Mouse (Mus musculus): ENCODE results near the gene Gm1043. TPM values are rescaled to one million over a fixed set of nuclear protein-coding genes. Genes with fewer than 3 reads are reported as not detected.
A peak's percentile ranks its signal among the peaks of the same experiment; 100 is the strongest.

Gene Gm1043
- polyA plus RNA-seq, 1 experiment = 5.2 TPM

GRCm38 (mm10) chr5:37228894-37229293 is 143.7 kb downstream of the Gm1043 start:
- H3K4me1 ChIP-seq (ENCODE audit: control insufficient read depth, insufficient read depth, low read length) = no peaks in the 10 kb centered on the region
- H3K27me3 ChIP-seq (ENCODE audit: control insufficient read depth, insufficient read depth, low read length) = no peaks in the 10 kb centered on the region
- TF ChIP-seq CTCF (IDR thresholded peaks at IDR 0.05; ENCODE audit: control insufficient read depth, insufficient read depth, insufficient replicate concordance, low read depth, low read length) = no peak
- TF ChIP-seq POLR2A (IDR thresholded peaks at IDR 0.05; ENCODE audit: control insufficient read depth, low read depth, low read length) = no peak
- no peaks in the 10 kb centered on the region for H3K36me3 ChIP-seq (ENCODE audit: control insufficient read depth, insufficient read depth, low read length)
- H3K4me3 ChIP-seq (ENCODE audit: control insufficient read depth, low read depth, low read length) = no peak overlapping the region
- no peak overlapping the region for H3K27ac ChIP-seq (ENCODE audit: control insufficient read depth, insufficient read depth, low read depth, low read length)

DNA sequence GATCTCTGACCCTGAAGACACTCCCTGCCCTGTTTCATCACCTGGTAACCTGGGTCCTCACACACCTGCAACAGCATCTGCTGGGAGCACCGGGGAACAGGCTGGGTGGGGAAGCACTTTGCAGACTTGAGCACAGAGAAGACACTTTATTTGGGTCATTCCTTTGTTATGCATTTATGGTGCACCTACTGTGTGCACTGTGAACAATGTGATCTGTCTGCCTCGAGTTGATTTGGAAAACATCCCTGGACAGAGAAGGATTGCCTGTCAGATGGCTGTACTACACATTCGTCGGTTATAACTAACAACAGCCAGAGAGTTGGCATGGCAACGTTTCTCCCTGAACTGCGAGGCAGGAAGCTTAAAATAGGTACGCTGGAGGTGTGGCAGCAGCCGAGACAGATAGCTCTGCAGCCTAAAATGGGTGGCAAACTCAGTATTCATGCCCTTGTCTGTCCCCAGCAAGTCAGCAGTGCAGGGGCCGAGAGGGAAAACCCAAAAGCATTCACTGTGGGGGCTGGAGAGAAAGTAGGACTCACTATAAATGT is 147.9 kb downstream of the Gm1043 start:
- H3K27ac ChIP-seq (ENCODE audit: control insufficient read depth, insufficient read depth, low read depth, low read length) = no peak overlapping the region
- TF ChIP-seq CTCF (IDR thresholded peaks at IDR 0.05; ENCODE audit: control insufficient read depth, insufficient read depth, insufficient replicate concordance, low read depth, low read length) (no peak), POLR2A (IDR thresholded peaks at IDR 0.05; ENCODE audit: control insufficient read depth, low read depth, low read length) (no peak)
- no peaks in the 10 kb centered on the region for H3K4me1 ChIP-seq (ENCODE audit: control insufficient read depth, insufficient read depth, low read length)
- no peaks in the 10 kb centered on the region for H3K36me3 ChIP-seq (ENCODE audit: control insufficient read depth, insufficient read depth, low read length)
- H3K27me3 ChIP-seq (ENCODE audit: control insufficient read depth, insufficient read depth, low read length) = no peaks in the 10 kb centered on the region
- no peak overlapping the region for H3K4me3 ChIP-seq (ENCODE audit: control insufficient read depth, low read depth, low read length)

- TF ChIP-seq CTCF (IDR thresholded peaks at IDR 0.05; ENCODE audit: control insufficient read depth, insufficient read depth, insufficient replicate concordance, low read depth, low read length) (no peak), POLR2A (IDR thresholded peaks at IDR 0.05; ENCODE audit: control insufficient read depth, low read depth, low read length) (no peak)
- no peak overlapping the region for H3K27ac ChIP-seq (ENCODE audit: control insufficient read depth, insufficient read depth, low read depth, low read length)
- no peak overlapping the region for H3K4me3 ChIP-seq (ENCODE audit: control insufficient read depth, low read depth, low read length)
- H3K4me1 ChIP-seq (ENCODE audit: control insufficient read depth, insufficient read depth, low read length) = peaks cover 13% of the 10 kb centered on the region
- H3K27me3 ChIP-seq (ENCODE audit: control insufficient read depth, insufficient read depth, low read length) = no peaks in the 10 kb centered on the region; the same call in none of the 2 replicates
- no peaks in the 10 kb centered on the region for H3K36me3 ChIP-seq (ENCODE audit: control insufficient read depth, insufficient read depth, low read length)
Observed at GRCm38 (mm10) chr5:37238654-37239053, 153.5 kb downstream of the Gm1043 start.

GRCm38 (mm10) chr5:37240550-37240949 is 155.4 kb downstream of the Gm1043 start:
- Histone ChIP-seq H3K4me1 (ENCODE audit: control insufficient read depth, insufficient read depth, low read length) (peaks cover 16% of the 10 kb centered on the region), H3K27me3 (ENCODE audit: control insufficient read depth, insufficient read depth, low read length) (no peaks in the 10 kb centered on the region; the same call in none of the 2 replicates), H3K36me3 (ENCODE audit: control insufficient read depth, insufficient read depth, low read length) (no peaks in the 10 kb centered on the region), H3K27ac (ENCODE audit: control insufficient read depth, insufficient read depth, low read depth, low read length) (no peak overlapping the region), H3K4me3 (ENCODE audit: control insufficient read depth, low read depth, low read length) (no peak overlapping the region)
- TF ChIP-seq CTCF (IDR thresholded peaks at IDR 0.05; ENCODE audit: control insufficient read depth, insufficient read depth, insufficient replicate concordance, low read depth, low read length) (no peak), POLR2A (IDR thresholded peaks at IDR 0.05; ENCODE audit: control insufficient read depth, low read depth, low read length) (no peak)

DNA sequence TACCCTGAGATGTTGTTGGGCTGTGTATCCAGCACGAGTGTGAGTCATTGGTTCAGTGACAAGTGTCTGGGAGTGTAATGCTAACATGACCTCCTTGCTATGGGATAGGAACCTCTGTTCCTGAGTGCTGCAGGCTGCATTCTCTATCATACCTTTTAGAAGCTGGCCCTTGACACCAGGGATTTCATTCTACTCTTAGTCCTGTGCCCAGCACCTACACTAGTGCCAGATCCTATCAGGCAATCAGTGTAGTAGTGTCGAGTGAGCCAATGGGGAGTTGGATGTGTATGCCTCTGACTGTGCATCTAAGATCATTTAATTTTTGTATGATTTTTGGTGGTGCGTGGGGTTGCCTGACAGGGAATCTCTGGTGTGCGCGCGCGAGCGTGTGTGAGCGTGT is 156.1 kb downstream of the Gm1043 start:
- Histone ChIP-seq H3K27ac (ENCODE audit: control insufficient read depth, insufficient read depth, low read depth, low read length) (no peak overlapping the region), H3K4me3 (ENCODE audit: control insufficient read depth, low read depth, low read length) (peak overlapping the region; percentile 40), H3K36me3 (ENCODE audit: control insufficient read depth, insufficient read depth, low read length) (no peaks in the 10 kb centered on the region), H3K27me3 (ENCODE audit: control insufficient read depth, insufficient read depth, low read length) (no peaks in the 10 kb centered on the region; the same call in none of the 2 replicates), H3K4me1 (ENCODE audit: control insufficient read depth, insufficient read depth, low read length) (peaks cover 16% of the 10 kb centered on the region)
- TF ChIP-seq POLR2A (IDR thresholded peaks at IDR 0.05; ENCODE audit: control insufficient read depth, low read depth, low read length) (no peak), CTCF (IDR thresholded peaks at IDR 0.05; ENCODE audit: control insufficient read depth, insufficient read depth, insufficient replicate concordance, low read depth, low read length) (no peak)

DNA sequence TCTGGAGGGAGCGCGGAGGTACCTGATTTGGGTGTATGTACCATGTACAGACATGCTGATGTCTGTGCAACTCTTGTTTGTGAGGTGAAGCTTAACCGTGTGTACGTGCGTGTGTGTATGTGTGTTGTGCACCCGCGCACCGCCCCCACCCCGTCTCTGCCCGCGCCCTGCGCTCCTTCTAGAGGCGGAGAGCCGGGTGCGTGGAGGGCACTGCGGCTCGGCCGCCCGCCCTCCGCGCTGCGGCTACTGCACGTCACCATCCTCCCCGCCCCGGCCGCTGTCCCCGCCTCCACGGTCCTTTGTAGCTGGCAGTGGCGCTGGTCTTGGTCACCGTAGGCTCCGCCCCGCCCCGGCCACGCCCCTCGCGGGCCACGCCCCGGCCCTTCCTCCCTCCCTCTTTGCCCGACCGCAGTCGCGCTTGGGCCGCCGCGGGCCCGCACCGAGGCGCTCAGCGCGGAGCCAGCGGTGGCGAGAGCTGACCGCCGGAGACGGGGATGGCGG is 156.5 kb downstream of the Gm1043 start, which contains the start of gene Crmp1:
Gene Crmp1 (plus strand): TSS at position 290 of the 501 bp plus-strand sequence.
- no peaks in the 10 kb centered on the region; the same call in none of the 2 replicates for H3K27me3 ChIP-seq (ENCODE audit: control insufficient read depth, insufficient read depth, low read length)
- H3K4me3 ChIP-seq (ENCODE audit: control insufficient read depth, low read depth, low read length) = peak within 1 kb of the TSS; percentile 74
- no peak within 1 kb of the TSS for H3K27ac ChIP-seq (ENCODE audit: control insufficient read depth, insufficient read depth, low read depth, low read length)
- no peaks in the 10 kb centered on the region for H3K36me3 ChIP-seq (ENCODE audit: control insufficient read depth, insufficient read depth, low read length)
- H3K4me1 ChIP-seq (ENCODE audit: control insufficient read depth, insufficient read depth, low read length) = peaks cover 16% of the 10 kb centered on the region
- TF ChIP-seq POLR2A (IDR thresholded peaks at IDR 0.05; ENCODE audit: control insufficient read depth, low read depth, low read length) (0 out of 2 replicates have a peak, but pooled peaks have one; percentile 7), CTCF (IDR thresholded peaks at IDR 0.05; ENCODE audit: control insufficient read depth, insufficient read depth, insufficient replicate concordance, low read depth, low read length) (no peak)

DNA sequence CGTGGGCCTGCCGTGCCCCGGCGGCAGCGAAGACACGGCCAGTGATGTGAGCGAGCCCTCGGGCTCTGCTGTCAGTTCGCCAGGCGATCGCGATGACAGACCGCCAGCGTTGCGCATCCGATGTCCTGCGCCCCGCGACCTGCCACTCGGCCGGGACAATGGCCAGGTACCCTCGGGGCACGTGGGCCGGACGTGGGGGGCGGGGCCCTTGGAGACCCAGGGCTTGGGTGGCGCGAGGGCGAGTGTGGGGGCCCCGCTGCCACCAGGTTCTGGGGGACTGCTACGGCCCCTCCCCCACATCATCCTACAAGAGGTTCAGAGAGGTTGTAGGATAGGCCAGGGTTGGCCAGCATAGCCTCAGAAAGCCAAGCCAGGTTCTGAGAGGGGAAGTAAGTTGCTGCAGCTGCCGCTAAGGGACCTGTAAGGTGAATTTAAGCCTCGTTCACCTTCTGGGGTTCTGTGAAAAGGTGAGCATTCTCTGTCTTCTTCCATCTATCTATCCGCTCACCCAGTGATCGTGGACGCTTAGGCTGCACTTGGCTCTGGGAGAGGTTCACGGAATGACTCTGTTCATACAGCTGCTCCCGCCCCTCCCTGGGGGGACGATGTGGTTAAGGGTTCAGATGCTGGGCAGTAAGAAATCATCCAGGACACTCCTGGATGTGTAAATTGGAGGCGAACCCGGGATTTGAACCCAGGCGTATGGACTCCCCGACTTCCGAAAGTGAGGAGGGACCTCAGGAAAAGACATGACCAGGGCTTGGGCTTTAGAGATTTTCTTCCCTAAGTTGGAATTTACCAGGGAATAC is 157.4 kb downstream of the Gm1043 start:
- H3K27me3 ChIP-seq (ENCODE audit: control insufficient read depth, insufficient read depth, low read length) = no peaks in the 10 kb centered on the region; the same call in none of the 2 replicates
- H3K27ac ChIP-seq (ENCODE audit: control insufficient read depth, insufficient read depth, low read depth, low read length) = no peak overlapping the region
- peak overlapping the region; percentile 74 for H3K4me3 ChIP-seq (ENCODE audit: control insufficient read depth, low read depth, low read length)
- H3K36me3 ChIP-seq (ENCODE audit: control insufficient read depth, insufficient read depth, low read length) = no peaks in the 10 kb centered on the region
- TF ChIP-seq CTCF (IDR thresholded peaks at IDR 0.05; ENCODE audit: control insufficient read depth, insufficient read depth, insufficient replicate concordance, low read depth, low read length) (no peak), POLR2A (IDR thresholded peaks at IDR 0.05; ENCODE audit: control insufficient read depth, low read depth, low read length) (no peak)
- H3K4me1 ChIP-seq (ENCODE audit: control insufficient read depth, insufficient read depth, low read length) = peaks cover 16% of the 10 kb centered on the region

Data from testis, adult 2 months (tissue).